Mouse (Mus musculus) ES-E14 (cell line): ENCODE data around the gene 4930430A15Rik.

Experiments
- CHD2 ChIP-seq: IDR thresholded peaks from 2 replicates; pipeline ENCODE4 v1.6.1; 2014; ENCODE audit warnings: mild to moderate bottlenecking, low read depth, low read length, inconsistent platforms
- HCFC1 ChIP-seq: IDR thresholded peaks from 2 replicates; pipeline ENCODE4 v1.6.1; 2012; ENCODE audit warnings: low read length, inconsistent platforms, borderline replicate concordance; ENCODE audit not compliant: insufficient read depth
- MAFK ChIP-seq: IDR thresholded peaks from 2 replicates; pipeline ENCODE4 v1.6.1; 2014; ENCODE audit warnings: mild to moderate bottlenecking, low read depth, low read length, inconsistent platforms; ENCODE audit not compliant: insufficient read depth
- ZC3H11A ChIP-seq: IDR thresholded peaks from 2 replicates; pipeline ENCODE4 v1.6.1; 2012; ENCODE audit warnings: low read depth, mild to moderate bottlenecking, inconsistent platforms, low read length, borderline replicate concordance
- ZNF384 ChIP-seq: IDR thresholded peaks from 2 replicates; pipeline ENCODE4 v1.6.1; 2012; ENCODE audit warnings: low read depth, low read length, inconsistent platforms

GRCm38 (mm10) chr2:111254216-111254615 lies 24.8 kb upstream of the 4930430A15Rik start, which contains the start of gene Olfr1276:
- no peak for TF ChIP-seq HCFC1
- TF ChIP-seq ZNF384, result no peak
- no peak for TF ChIP-seq MAFK
- no peak for TF ChIP-seq ZC3H11A
- no peak for TF ChIP-seq CHD2
